Mouse (Mus musculus) adipocyte (in vitro differentiated cells): ENCODE measurements at regions not wholly inside any gene's neighbourhood (a gene's known extent, or its start where the extent isn't known, plus 50 kb on each side); places are given as distances from the start of the nearest gene placed in this dataset.
"Not testable (repeated sequence)": the region's sequence is repeated elsewhere in the genome, so short reads cannot be mapped to it uniquely, and the experiment has no call there.

Experiments
- DNase-seq: peaks from one replicate; pipeline ENCODE4 v3.0.0-alpha.2; 2016; ENCODE audit warnings: low spot score

GRCm38 (mm10) chr13:72280871-72281270 is 317.3 kb upstream of the Irx1 start:
- no peak for DNase-seq

- DNase-seq, result no peak
These were observed 319.2 kb upstream of the Irx1 start for GRCm38 (mm10) chr13:72282764-72283163.

- DNase-seq, result no peak
These were observed 320.2 kb upstream of the Irx1 start for GRCm38 (mm10) chr13:72283701-72284100.

- DNase-seq, result no peak
These were observed 322.8 kb upstream of the Irx1 start for GRCm38 (mm10) chr13:72286301-72286700.

- DNase-seq, result no peak
These were observed 325.0 kb upstream of the Irx1 start for GRCm38 (mm10) chr13:72288381-72289092.

GRCm38 (mm10) chr13:72289093-72289501 is 325.6 kb upstream of the Irx1 start:
- no peak for DNase-seq

GRCm38 (mm10) chr13:72292361-72292760 is 328.8 kb upstream of the Irx1 start:
- DNase-seq, result no peak

GRCm38 (mm10) chr13:72293059-72293694 is 329.7 kb upstream of the Irx1 start:
- no peak for DNase-seq

GRCm38 (mm10) chr13:72298264-72298870 is 330.3 kb upstream of the Irx2 start:
- no peak for DNase-seq

GRCm38 (mm10) chr13:72299660-72300059 is 329.0 kb upstream of the Irx2 start:
- no peak for DNase-seq

- no peak for DNase-seq
These were observed 327.5 kb upstream of the Irx2 start for GRCm38 (mm10) chr13:72301114-72301513.

- DNase-seq, result no peak
These were observed 326.8 kb upstream of the Irx2 start for GRCm38 (mm10) chr13:72301841-72302240.

- no peak for DNase-seq
These were observed 326.0 kb upstream of the Irx2 start for GRCm38 (mm10) chr13:72302436-72303125.

GRCm38 (mm10) chr13:72303126-72303760 is 325.4 kb upstream of the Irx2 start:
- no peak for DNase-seq

GRCm38 (mm10) chr13:72324041-72324690 is 304.5 kb upstream of the Irx2 start:
- no peak for DNase-seq

GRCm38 (mm10) chr13:72326201-72326600 is 302.4 kb upstream of the Irx2 start:
- DNase-seq, result not testable (repeated sequence)

GRCm38 (mm10) chr13:72345647-72346133 is 282.9 kb upstream of the Irx2 start:
- no peak for DNase-seq

GRCm38 (mm10) chr13:72346207-72346943 is 282.2 kb upstream of the Irx2 start:
- no peak for DNase-seq

- no peak for DNase-seq
These were observed 281.6 kb upstream of the Irx2 start for GRCm38 (mm10) chr13:72346944-72347586.

GRCm38 (mm10) chr13:72352641-72353181 is 275.9 kb upstream of the Irx2 start:
- no peak for DNase-seq
